Mouse (Mus musculus): ENCODE measurements around the gene Gli1. TPM values are rescaled to one million over a fixed set of nuclear protein-coding genes. Genes with fewer than 3 reads are reported as not detected.
"Not testable (repeated sequence)": the region's sequence is repeated elsewhere in the genome, so short reads cannot be mapped to it uniquely, and the experiment has no call there.

Gene Gli1
- polyA plus RNA-seq, 1 experiment: 3.2 TPM

- no peak for DNase-seq (ENCODE audit: extremely low spot score in 1 of 2, low spot score in 1 of 2)
Measured at GRCm38 (mm10) chr10:127323131-127323855, 18.5 kb downstream of the Gli1 start.

- no peak for DNase-seq (ENCODE audit: extremely low spot score in 1 of 2, low spot score in 1 of 2)
Measured at GRCm38 (mm10) chr10:127322669-127323068, 19.1 kb downstream of the Gli1 start.

GRCm38 (mm10) chr10:127322178-127322577 lies 19.6 kb downstream of the Gli1 start:
- no peak for DNase-seq (ENCODE audit: extremely low spot score in 1 of 2, low spot score in 1 of 2)

- no peak for DNase-seq (ENCODE audit: extremely low spot score in 1 of 2, low spot score in 1 of 2)
Measured at GRCm38 (mm10) chr10:127321621-127322020, 20.2 kb downstream of the Gli1 start, which contains the start of gene Arhgap9. Gene Arhgap9 (plus strand): TSS chr10:127321964.

- DNase-seq (ENCODE audit: extremely low spot score in 1 of 2, low spot score in 1 of 2): no peak
Measured at GRCm38 (mm10) chr10:127319969-127320368, 21.8 kb downstream of the Gli1 start.

GRCm38 (mm10) chr10:127318009-127318408 lies 23.8 kb downstream of the Gli1 start:
- no peak for DNase-seq (ENCODE audit: extremely low spot score in 1 of 2, low spot score in 1 of 2)

- DNase-seq (ENCODE audit: extremely low spot score in 1 of 2, low spot score in 1 of 2): no peak
Measured at GRCm38 (mm10) chr10:127317277-127317676, 24.5 kb downstream of the Gli1 start.

GRCm38 (mm10) chr10:127314950-127315349 lies 26.8 kb downstream of the Gli1 start:
- not testable (repeated sequence) for DNase-seq (ENCODE audit: extremely low spot score in 1 of 2, low spot score in 1 of 2)

GRCm38 (mm10) chr10:127313516-127313915 lies 28.3 kb downstream of the Gli1 start:
- DNase-seq (ENCODE audit: extremely low spot score in 1 of 2, low spot score in 1 of 2): not testable (repeated sequence)

- no peak for DNase-seq (ENCODE audit: extremely low spot score in 1 of 2, low spot score in 1 of 2)
Measured at GRCm38 (mm10) chr10:127312858-127313257, 28.9 kb downstream of the Gli1 start.

- peak; percentile 56 to 87 for DNase-seq (ENCODE audit: extremely low spot score in 1 of 2, low spot score in 1 of 2)
Measured at GRCm38 (mm10) chr10:127312356-127312676, 29.5 kb downstream of the Gli1 start.

- peak; percentile 94 to 98 for DNase-seq (ENCODE audit: extremely low spot score in 1 of 2, low spot score in 1 of 2)
Measured at GRCm38 (mm10) chr10:127311476-127312355, 30.1 kb downstream of the Gli1 start, which contains the start of gene Mars. Gene Mars (minus strand): TSS chr10:127311786.

- no peak for DNase-seq (ENCODE audit: extremely low spot score in 1 of 2, low spot score in 1 of 2)
Measured at GRCm38 (mm10) chr10:127310523-127311475, 31.0 kb downstream of the Gli1 start.

GRCm38 (mm10) chr10:127309167-127309566 lies 32.6 kb downstream of the Gli1 start:
- DNase-seq (ENCODE audit: extremely low spot score in 1 of 2, low spot score in 1 of 2): not testable (repeated sequence)

GRCm38 (mm10) chr10:127303136-127303535 lies 38.6 kb downstream of the Gli1 start:
- DNase-seq (ENCODE audit: extremely low spot score in 1 of 2, low spot score in 1 of 2): no peak

- no peak for DNase-seq (ENCODE audit: extremely low spot score in 1 of 2, low spot score in 1 of 2)
Measured at GRCm38 (mm10) chr10:127300361-127300760, 41.4 kb downstream of the Gli1 start.

- no peak for DNase-seq (ENCODE audit: extremely low spot score in 1 of 2, low spot score in 1 of 2)
Measured at GRCm38 (mm10) chr10:127297015-127297871, 44.5 kb downstream of the Gli1 start.

GRCm38 (mm10) chr10:127295986-127296794 lies 45.6 kb downstream of the Gli1 start:
- DNase-seq (ENCODE audit: extremely low spot score in 1 of 2, low spot score in 1 of 2): no peak

Measured in frontal cortex, adult 2 months (tissue).